Mouse (Mus musculus) liver, embryonic 16.5 days (tissue): ENCODE data around the gene Def6. TPM values are rescaled to one million over a fixed set of nuclear protein-coding genes. Genes with fewer than 3 reads are reported as not detected.

Experiments
- ATAC-seq: fragments of 200-750 bp; cut with Nextera tagmentation; 2 replicates; pipeline ENCODE4 v1.8.0; 2017; ENCODE audit warnings: low read depth, mild to moderate bottlenecking, moderate number of reproducible peaks, moderate library complexity
- H3K27ac ChIP-seq: fragments of 300-500 bp; sonication (generic); 2 replicates; pipeline ENCODE4 v1.5.1; 2014; ENCODE audit warnings: mild to moderate bottlenecking, low read length
- H3K27me3 ChIP-seq: fragments of 300-500 bp; sonication (generic); 2 replicates; pipeline ENCODE4 v1.6.1; 2014; ENCODE audit warnings: low read depth, low read length, mixed read lengths; ENCODE audit not compliant: control insufficient read depth, insufficient read depth
- H3K36me3 ChIP-seq: fragments of 300-500 bp; sonication (generic); 2 replicates; pipeline ENCODE4 v1.6.1; 2014; ENCODE audit warnings: mild to moderate bottlenecking; ENCODE audit not compliant: control insufficient read depth, insufficient read depth
- H3K4me1 ChIP-seq: fragments of 300-500 bp; sonication (generic); 2 replicates; pipeline ENCODE4 v1.6.1; 2014; ENCODE audit warnings: low read depth, low read length, mixed read lengths; ENCODE audit not compliant: control insufficient read depth
- H3K4me2 ChIP-seq: fragments of 300-500 bp; sonication (generic); 2 replicates; pipeline ENCODE4 v1.6.1; 2014; ENCODE audit warnings: low read depth, low read length, mixed read lengths
- H3K4me3 ChIP-seq: fragments of 300-500 bp; sonication (generic); 2 replicates; pipeline ENCODE4 v1.5.1; 2014; ENCODE audit warnings: low read depth, mild to moderate bottlenecking, low read length
- H3K9ac ChIP-seq: fragments of 300-500 bp; sonication (generic); 2 replicates; pipeline ENCODE4 v1.6.1; 2014; ENCODE audit warnings: low read depth, low read length
- H3K9me3 ChIP-seq: fragments of 300-500 bp; sonication (generic); replicated peaks from 2 replicates; pipeline ENCODE4 v1.6.1; 2016; ENCODE audit warnings: low read length; ENCODE audit not compliant: control insufficient read depth
- WGBS: fragments of 180-500 bp; shearing (Covaris S2); extraction: QIAGEN DNeasy Blood & Tissue Kit; methylation state at CpG from one replicate; pipeline ENCODE4 v1.1.7; 2014; ENCODE audit not compliant: insufficient replicate concordance; 5-methylcytosine and 5-hydroxymethylcytosine counted together
- polyA plus RNA-seq: library from polyadenylated mRNA; unstranded; fragments of >200 nt; fragmentation: Nextera tagmentation; extraction: Ambion mirVana; gene quantifications from 2 replicates; pipeline ENCODE4 v1.2.1, GENCODE M21; 2015

The Def6 gene
- polyA plus RNA-seq, 1 experiment from 2014 or later, result 8.2 TPM

GRCm38 (mm10) chr17:28244714-28245113, 37.1 kb downstream of the Def6 start:
- Histone ChIP-seq H3K36me3 (no peaks in the 10 kb centered on the region), H3K4me2 (no peak overlapping the region), H3K4me3 (no peak overlapping the region), H3K27ac (no peak overlapping the region), H3K27me3 (no peaks in the 10 kb centered on the region), H3K9ac (no peak overlapping the region), H3K9me3 (no peaks in the 10 kb centered on the region), H3K4me1 (peaks cover 33% of the 10 kb centered on the region)
- 59% methylated on average over 6 of the region's 6 CpGs for WGBS
- peak; percentile 37 for ATAC-seq

GRCm38 (mm10) chr17:28246640-28247039, 39.1 kb downstream of the Def6 start:
- no peaks in the 10 kb centered on the region for H3K36me3 ChIP-seq
- peaks cover 33% of the 10 kb centered on the region for H3K4me1 ChIP-seq
- H3K4me2 ChIP-seq, result peak overlapping the region; percentile 22; the same call in 1 of the 2 replicates
- H3K27me3 ChIP-seq, result no peaks in the 10 kb centered on the region
- no peaks in the 10 kb centered on the region for H3K9me3 ChIP-seq
- no peak overlapping the region for H3K9ac ChIP-seq
- 37% methylated on average over 11 of the region's 11 CpGs for WGBS
- ATAC-seq, result no peak
- H3K27ac ChIP-seq, result 0 out of 2 replicates have a peak overlapping the region, but pooled peaks have one; percentile 34
- no peak overlapping the region for H3K4me3 ChIP-seq

- H3K4me3 ChIP-seq, result no peak overlapping the region
- 0 out of 2 replicates have a peak overlapping the region, but pooled peaks have one; percentile 22 for H3K4me2 ChIP-seq
- H3K27ac ChIP-seq, result no peak overlapping the region
- no peaks in the 10 kb centered on the region for H3K36me3 ChIP-seq
- peaks cover 33% of the 10 kb centered on the region for H3K4me1 ChIP-seq
- no peak overlapping the region for H3K9ac ChIP-seq
- ATAC-seq, result peak; percentile 10; the same call in 1 of the 2 replicates
- no peaks in the 10 kb centered on the region for H3K9me3 ChIP-seq
- WGBS, result 11% methylated on average over 6 of the region's 6 CpGs
- no peaks in the 10 kb centered on the region for H3K27me3 ChIP-seq
Observed at GRCm38 (mm10) chr17:28247613-28248012, 40.0 kb downstream of the Def6 start.

GRCm38 (mm10) chr17:28249062-28249461, 41.5 kb downstream of the Def6 start:
- no peak for ATAC-seq
- H3K27ac ChIP-seq, result no peak overlapping the region
- WGBS, result 38% methylated on average over 12 of the region's 12 CpGs
- H3K36me3 ChIP-seq, result no peaks in the 10 kb centered on the region
- H3K9me3 ChIP-seq, result no peaks in the 10 kb centered on the region
- H3K27me3 ChIP-seq, result no peaks in the 10 kb centered on the region
- H3K9ac ChIP-seq, result no peak overlapping the region
- no peak overlapping the region for H3K4me3 ChIP-seq
- peaks cover 33% of the 10 kb centered on the region for H3K4me1 ChIP-seq
- H3K4me2 ChIP-seq, result no peak overlapping the region

GRCm38 (mm10) chr17:28251579-28252280, 44.2 kb downstream of the Def6 start:
- Histone ChIP-seq H3K9me3 (no peaks in the 10 kb centered on the region), H3K9ac (no peak overlapping the region), H3K27ac (no peak overlapping the region; the same call in 1 of the 2 replicates), H3K36me3 (no peaks in the 10 kb centered on the region), H3K4me3 (no peak overlapping the region), H3K4me2 (no peak overlapping the region), H3K4me1 (peaks cover 35% of the 10 kb centered on the region), H3K27me3 (no peaks in the 10 kb centered on the region)
- 53% methylated on average over 12 of the region's 12 CpGs for WGBS
- ATAC-seq, result no peak

GRCm38 (mm10) chr17:28252281-28252648, 44.7 kb downstream of the Def6 start:
- Histone ChIP-seq H3K4me2 (no peak overlapping the region), H3K27ac (no peak overlapping the region; the same call in 1 of the 2 replicates), H3K9me3 (no peaks in the 10 kb centered on the region), H3K27me3 (no peaks in the 10 kb centered on the region), H3K9ac (no peak overlapping the region), H3K36me3 (no peaks in the 10 kb centered on the region), H3K4me1 (peaks cover 36% of the 10 kb centered on the region), H3K4me3 (no peak overlapping the region)
- WGBS, result 78% methylated on average over 5 of the region's 5 CpGs
- no peak for ATAC-seq

GRCm38 (mm10) chr17:28253216-28253615, 45.6 kb downstream of the Def6 start:
- H3K27me3 ChIP-seq, result no peaks in the 10 kb centered on the region
- H3K9ac ChIP-seq, result no peak overlapping the region
- H3K27ac ChIP-seq, result no peak overlapping the region
- peaks cover 31% of the 10 kb centered on the region for H3K4me1 ChIP-seq
- peak; percentile 65 for ATAC-seq
- WGBS, result 69% methylated on average over 7 of the region's 7 CpGs
- no peaks in the 10 kb centered on the region for H3K36me3 ChIP-seq
- no peak overlapping the region for H3K4me3 ChIP-seq
- H3K4me2 ChIP-seq, result no peak overlapping the region
- no peaks in the 10 kb centered on the region for H3K9me3 ChIP-seq

- Histone ChIP-seq H3K9ac (no peak overlapping the region), H3K4me3 (no peak overlapping the region), H3K36me3 (no peaks in the 10 kb centered on the region), H3K27me3 (no peaks in the 10 kb centered on the region), H3K9me3 (no peaks in the 10 kb centered on the region), H3K27ac (no peak overlapping the region), H3K4me2 (no peak overlapping the region), H3K4me1 (peaks cover 27% of the 10 kb centered on the region)
- no peak for ATAC-seq
- 55% methylated on average over 4 of the region's 4 CpGs for WGBS
Observed at GRCm38 (mm10) chr17:28254804-28255203, 47.2 kb downstream of the Def6 start.

- H3K9me3 ChIP-seq, result no peaks in the 10 kb centered on the region
- 39% methylated on average over 5 of the region's 5 CpGs for WGBS
- no peak overlapping the region for H3K27ac ChIP-seq
- no peak overlapping the region for H3K4me3 ChIP-seq
- no peaks in the 10 kb centered on the region for H3K36me3 ChIP-seq
- no peak overlapping the region for H3K9ac ChIP-seq
- H3K27me3 ChIP-seq, result no peaks in the 10 kb centered on the region
- H3K4me2 ChIP-seq, result no peak overlapping the region
- ATAC-seq, result no peak
- peaks cover 27% of the 10 kb centered on the region for H3K4me1 ChIP-seq
Observed at GRCm38 (mm10) chr17:28255651-28256050, 48.1 kb downstream of the Def6 start.
